Mouse (Mus musculus) testis, adult 2 months (tissue): ENCODE results near the gene Chst8.

Experiments used
- CTCF ChIP-seq: fragments of 200-500 bp; IDR thresholded peaks from 2 replicates; pipeline ENCODE4 v1.5.1; 2012; ENCODE audit warnings: low read depth, mild to moderate bottlenecking, inconsistent platforms, low read length, moderate library complexity; ENCODE audit not compliant: control insufficient read depth, insufficient read depth, insufficient replicate concordance
- POLR2A ChIP-seq: fragments of 200-500 bp; IDR thresholded peaks from 2 replicates; pipeline ENCODE4 v1.6.1; 2012; ENCODE audit warnings: low read depth, mild to moderate bottlenecking, inconsistent platforms, low read length, moderate library complexity; ENCODE audit not compliant: control insufficient read depth

- TF ChIP-seq CTCF = no peak
- no peak for TF ChIP-seq POLR2A
These were observed 116.4 kb downstream of the Chst8 start for GRCm38 (mm10) chr7:34696086-34696485.
